Mouse (Mus musculus) kidney, postnatal 4 days (tissue): ENCODE measurements at regions not wholly inside any gene's neighbourhood (a gene's known extent, or its start where the extent isn't known, plus 50 kb on each side); places are given as distances from the start of the nearest gene placed in this dataset.

Source experiments
- DNase-seq, 2 experiments: peaks; one replicate each; pipeline ENCODE4 v3.0.0; 2021; ENCODE audit warnings: mixed read lengths in 2 of 2

DNA sequence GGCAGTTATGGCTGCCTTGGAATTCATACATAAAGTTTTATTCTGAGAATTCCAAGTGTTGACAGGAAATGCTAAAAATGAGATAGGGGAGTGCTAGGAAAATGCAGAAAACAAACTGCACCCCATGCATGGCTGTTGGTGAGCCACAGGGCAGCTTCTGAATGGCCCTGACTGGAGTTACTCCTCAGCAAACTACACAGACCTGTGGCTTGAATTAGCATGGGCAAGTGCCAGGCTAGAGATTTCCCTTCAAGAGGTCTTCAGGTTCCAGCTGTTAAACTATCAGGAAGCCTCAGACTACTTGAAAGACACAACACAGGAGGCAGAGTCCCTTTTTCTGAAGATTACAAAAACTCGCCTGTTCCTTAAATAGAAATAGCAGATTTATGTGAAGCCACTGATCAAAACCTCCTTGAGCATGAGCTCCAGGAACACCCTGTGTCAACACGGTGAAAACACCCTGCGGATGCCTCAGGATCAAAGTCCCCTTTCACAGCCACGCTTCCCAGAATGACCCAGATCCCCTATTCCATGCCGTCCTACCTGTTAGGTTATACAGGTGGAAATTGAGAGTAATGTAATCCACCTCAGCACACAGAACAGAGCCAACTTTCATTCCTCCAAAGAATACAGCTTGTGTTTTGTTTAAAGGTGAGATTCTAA lies 217.9 kb upstream of the Impg1 start:
- DNase-seq = no peak

DNA sequence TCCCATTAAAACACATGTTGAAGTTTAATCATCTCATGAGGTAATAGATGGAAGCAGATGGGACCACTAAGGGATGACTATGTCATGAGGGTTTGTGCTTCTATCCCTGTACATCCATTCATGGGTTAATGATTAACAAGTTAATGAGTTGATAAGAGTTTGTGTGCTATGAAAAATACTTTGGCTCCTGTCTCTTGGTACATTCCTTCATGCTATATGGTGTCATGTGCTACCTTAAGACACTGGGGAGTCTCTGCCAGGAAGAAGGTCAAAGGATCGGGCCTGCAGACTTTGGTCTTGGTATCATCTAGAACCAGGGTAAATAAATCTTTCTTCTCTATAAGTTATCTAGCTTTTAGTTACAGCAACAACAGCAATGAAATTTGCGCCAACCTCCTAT lies 216.4 kb upstream of the Impg1 start:
- no peak for DNase-seq

DNA sequence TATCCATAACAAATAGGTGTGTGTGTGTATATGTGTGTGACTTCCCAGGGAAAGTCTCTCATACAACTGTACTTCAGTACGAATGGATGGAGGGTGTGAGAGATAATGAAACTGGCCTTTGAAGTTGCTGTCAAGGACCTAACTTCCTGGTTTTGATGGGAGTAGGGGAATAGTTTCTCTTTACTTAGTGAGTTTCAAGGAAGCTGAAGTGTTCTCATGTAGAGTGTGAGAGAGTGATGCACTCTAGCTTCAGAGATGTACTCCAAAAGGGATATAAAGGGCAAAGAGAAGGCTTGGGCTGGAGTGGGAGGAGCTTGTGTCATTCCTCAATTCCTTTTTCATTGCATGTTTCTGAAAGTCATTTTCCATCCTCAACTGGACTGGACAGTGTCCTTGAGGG lies 206.2 kb upstream of the Impg1 start:
- no peak for DNase-seq

DNA sequence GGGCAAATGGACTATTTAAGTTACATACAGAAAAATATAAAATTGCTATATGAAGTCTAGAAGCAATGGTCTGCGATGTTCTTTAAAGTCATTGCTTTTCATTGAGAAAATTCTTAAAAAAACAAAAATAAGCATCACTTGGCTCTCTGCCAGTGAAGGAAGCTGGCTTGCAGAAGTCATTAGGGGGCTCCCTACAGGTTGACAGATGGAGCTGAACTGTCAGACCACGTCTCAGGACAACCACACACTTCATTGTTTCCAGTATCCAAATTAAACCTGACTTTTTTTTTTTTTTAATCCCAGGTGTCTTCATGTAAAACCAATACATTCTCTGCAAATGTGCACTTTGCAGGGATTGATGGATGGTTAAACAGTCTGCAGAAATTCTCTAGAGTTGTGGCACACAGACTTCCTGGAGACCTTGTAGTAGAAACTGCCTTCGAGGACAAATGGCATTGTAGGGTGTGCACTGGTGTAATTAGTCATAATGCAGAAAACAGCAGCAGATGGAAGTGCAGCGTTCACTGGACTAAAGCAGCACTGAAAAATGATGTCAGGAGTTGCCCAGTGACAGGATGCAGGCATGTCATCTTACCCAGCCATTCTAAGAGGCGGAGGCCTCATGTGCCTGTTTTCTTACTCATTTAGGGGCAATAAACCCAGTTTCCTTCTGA lies 203.4 kb upstream of the Impg1 start:
- DNase-seq = no peak

DNA sequence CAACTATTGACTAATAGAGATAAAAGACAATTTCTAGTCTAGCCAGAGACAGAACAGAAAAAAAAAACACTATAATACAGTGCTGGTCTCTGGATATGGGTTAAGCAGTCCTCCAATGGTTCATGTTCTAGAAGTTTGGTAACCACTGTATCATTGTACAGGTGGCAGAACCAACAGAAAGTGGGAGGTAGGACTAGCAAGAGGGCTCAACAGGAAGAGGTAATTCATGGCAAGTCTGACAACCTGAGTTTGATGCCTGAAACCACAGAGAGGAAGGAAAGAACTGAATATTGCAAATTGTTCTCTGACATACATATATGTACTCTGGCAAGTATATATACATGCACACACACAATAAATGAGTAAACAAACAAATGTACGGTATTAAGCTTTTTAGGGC lies 193.5 kb upstream of the Impg1 start:
- DNase-seq = no peak

DNA sequence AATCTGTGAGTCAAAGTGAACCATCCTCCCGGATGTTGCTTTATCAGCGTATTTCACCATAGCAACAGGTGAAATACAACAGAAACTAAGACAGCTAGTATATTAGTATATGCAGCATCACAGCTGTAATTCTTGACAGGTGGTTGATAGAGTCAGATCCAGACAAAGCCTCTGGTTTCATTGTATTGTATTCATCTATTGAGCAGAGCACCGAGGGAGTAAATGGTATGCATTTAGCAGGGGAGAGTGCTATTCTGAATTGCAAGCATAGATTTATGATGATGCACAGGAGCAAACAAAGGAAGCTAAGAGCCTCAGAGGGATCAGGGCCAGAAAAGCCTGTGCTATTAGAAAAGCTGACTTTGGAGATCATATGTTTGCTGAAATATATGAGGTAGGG lies 149.8 kb upstream of the Impg1 start:
- DNase-seq = no peak

GRCm38 (mm10) chr9:80600019-80600418 lies 134.7 kb upstream of the Impg1 start:
- DNase-seq = no peak

DNA sequence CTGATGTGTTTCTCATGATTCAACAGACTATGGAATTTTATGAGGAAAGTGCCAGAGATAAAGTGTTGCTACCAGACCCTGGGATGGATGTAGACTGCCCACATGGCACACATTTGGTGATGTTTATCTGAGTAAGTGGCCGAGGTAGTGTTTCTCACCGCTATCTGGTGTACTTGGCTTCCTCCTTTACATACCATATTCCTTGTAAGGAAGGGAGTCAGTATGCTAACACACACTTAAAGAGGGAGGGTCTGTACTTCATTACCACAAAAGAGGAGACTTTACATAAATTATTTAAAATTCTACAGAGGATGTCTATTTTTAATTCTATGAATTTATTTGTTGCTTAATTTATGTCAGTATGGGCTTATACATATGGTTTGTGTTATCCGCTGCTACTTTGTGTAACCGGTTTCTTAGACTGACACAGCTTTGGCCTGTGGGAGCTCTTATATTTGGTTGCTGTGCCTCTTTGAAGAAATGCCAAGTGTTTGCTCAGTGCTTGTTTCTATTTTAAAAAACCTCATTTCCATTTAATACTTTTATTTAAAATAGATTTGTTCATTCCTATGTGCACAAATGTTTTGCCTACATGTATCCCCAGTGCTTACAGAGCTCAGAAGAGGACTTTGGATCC lies 100.2 kb upstream of the Impg1 start:
- DNase-seq = no peak

DNA sequence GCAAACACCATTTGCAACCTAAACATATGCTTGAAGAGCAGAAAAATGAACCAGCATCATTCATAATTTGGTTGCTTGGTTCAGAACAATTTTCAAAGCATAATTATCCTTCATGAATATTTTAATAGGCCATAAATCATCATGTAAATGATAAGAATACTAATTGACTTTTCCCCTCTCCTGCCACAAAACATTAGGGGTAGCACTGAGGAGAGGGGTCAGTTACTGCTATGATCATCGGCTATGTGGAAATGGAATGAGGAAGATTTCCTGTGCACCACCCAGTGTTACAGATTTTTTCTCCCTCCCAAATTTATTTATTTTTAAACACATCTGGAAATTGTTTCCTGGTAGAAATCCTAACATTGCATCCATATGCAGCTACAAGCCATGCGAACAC lies 98.4 kb upstream of the Impg1 start:
- no peak for DNase-seq

- no peak for DNase-seq
Observed at GRCm38 (mm10) chr9:80555531-80556067, 90.3 kb upstream of the Impg1 start.
